Mouse (Mus musculus) midbrain, postnatal 0 days (tissue): ENCODE results near the gene Glyctk. TPM values are rescaled to one million over a fixed set of nuclear protein-coding genes. Genes with fewer than 3 reads are reported as not detected.

Experiments
- ATAC-seq: fragments of 200-750 bp; cut with Nextera tagmentation; 2 replicates; pipeline ENCODE4 v1.8.0; 2017; ENCODE audit warnings: moderate number of reproducible peaks, mild to moderate bottlenecking, moderate TSS enrichment, moderate library complexity; ENCODE audit not compliant: low FRiP score
- DNase-seq: peaks from one replicate; pipeline ENCODE4 v3.0.0-alpha.2; 2015; ENCODE audit warnings: low spot score
- H3K27ac ChIP-seq: fragments of 300-500 bp; sonication (generic); 2 replicates; pipeline ENCODE4 v1.5.1; 2014; ENCODE audit warnings: low read depth, mild to moderate bottlenecking, low read length, mixed read lengths
- H3K27me3 ChIP-seq: fragments of 300-500 bp; sonication (generic); 2 replicates; pipeline ENCODE4 v1.6.1; 2014; ENCODE audit warnings: low read length, control low read depth, mixed read lengths; ENCODE audit not compliant: insufficient read depth
- H3K36me3 ChIP-seq: fragments of 300-500 bp; sonication (generic); 2 replicates; pipeline ENCODE4 v1.6.1; 2014; ENCODE audit warnings: low read length, control low read depth, mixed read lengths; ENCODE audit not compliant: insufficient read depth
- H3K4me1 ChIP-seq: fragments of 300-500 bp; sonication (generic); 2 replicates; pipeline ENCODE4 v1.6.1; 2014; ENCODE audit warnings: mild to moderate bottlenecking, control low read depth, antibody characterized with exemption, low read length, mixed read lengths; ENCODE audit not compliant: insufficient read depth
- H3K4me2 ChIP-seq: fragments of 300-500 bp; sonication (generic); 2 replicates; pipeline ENCODE4 v1.6.1; 2014; ENCODE audit warnings: low read depth, mild to moderate bottlenecking, low read length, mixed read lengths; ENCODE audit not compliant: poor library complexity, severe bottlenecking
- H3K4me3 ChIP-seq: fragments of 300-500 bp; sonication (generic); 2 replicates; pipeline ENCODE4 v1.5.1; 2014; ENCODE audit warnings: low read depth, mild to moderate bottlenecking, low read length, moderate library complexity
- H3K9ac ChIP-seq: fragments of 300-500 bp; sonication (generic); replicated peaks from 2 replicates; pipeline ENCODE4 v1.6.1; 2014; ENCODE audit warnings: mild to moderate bottlenecking, low read length, moderate library complexity, mixed read lengths; ENCODE audit not compliant: poor library complexity, severe bottlenecking
- H3K9me3 ChIP-seq: fragments of 300-500 bp; sonication (generic); 2 replicates; pipeline ENCODE4 v1.6.1; 2016; ENCODE audit warnings: low read length, control low read depth
- CTCF ChIP-seq: IDR thresholded peaks from 2 replicates; pipeline ENCODE4 v1.5.1; 2016; ENCODE audit warnings: antibody characterized with exemption, mild to moderate bottlenecking
- WGBS: fragments of 180-500 bp; shearing (Covaris S2); extraction: QIAGEN DNeasy Blood & Tissue Kit; methylation state at CpG from one replicate; pipeline ENCODE4 v1.1.7; 2014; 5-methylcytosine and 5-hydroxymethylcytosine counted together
- polyA plus RNA-seq: library from polyadenylated mRNA; unstranded; fragments of >200 nt; fragmentation: Nextera tagmentation; extraction: Ambion mirVana; gene quantifications from 2 replicates; pipeline ENCODE4 v1.2.1, GENCODE M21; 2015
- total RNA-seq: library from RNA; depleted of rRNA; stranded (reverse); fragments of >200 nt; gene quantifications from 2 replicates; pipeline ENCODE4 v1.2.3, GENCODE M21; 2014

The Glyctk gene
- total and polyA plus RNA-seq, 2 experiments from 2014 or later = 0.66 to 0.75 TPM

DNA sequence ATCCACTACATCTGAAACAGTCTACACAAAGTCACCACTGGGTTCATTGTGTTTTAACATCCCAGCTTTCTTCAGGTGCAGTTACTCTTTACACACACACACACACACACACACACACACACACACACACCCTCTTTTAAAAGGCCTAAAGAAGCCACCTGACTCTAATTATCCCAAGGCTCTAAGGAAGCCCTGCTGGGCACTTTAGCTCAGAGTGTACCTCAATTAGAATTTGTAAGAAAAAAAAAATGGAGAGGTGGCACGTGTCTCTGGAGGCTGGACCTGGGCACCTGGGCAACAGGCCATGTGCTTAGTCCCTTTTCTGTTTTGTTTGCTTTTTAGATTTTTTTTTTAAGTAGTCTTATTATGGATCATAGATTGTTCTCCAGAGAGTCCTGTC, 9.8 kb upstream of the Glyctk start:
- no peak for ATAC-seq
- TF ChIP-seq CTCF = no peak
- H3K9me3 ChIP-seq = no peaks in the 10 kb centered on the region

DNA sequence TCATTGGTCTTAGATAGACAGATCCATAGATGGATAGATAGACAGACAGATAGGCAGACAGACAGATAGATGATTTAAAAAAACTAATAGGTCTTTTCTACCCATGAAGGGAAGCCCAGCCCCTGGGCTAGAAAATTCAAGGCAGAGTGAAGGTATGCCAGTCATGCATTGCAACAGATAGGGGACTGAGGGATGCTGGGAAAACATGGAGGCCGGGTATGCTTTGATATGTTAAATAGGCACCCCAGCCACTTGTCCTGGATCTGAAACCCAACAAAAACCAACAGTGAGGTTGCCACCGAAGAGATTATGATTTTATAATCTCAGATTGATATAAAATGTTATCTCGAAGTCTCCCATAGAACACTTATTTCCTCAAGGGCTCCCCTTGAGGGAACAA, 9.3 kb upstream of the Glyctk start:
- Histone ChIP-seq H3K4me1 (0 out of 2 replicates have a peak, but pooled peaks cover 4% of the 10 kb centered on the region), H3K4me3 (no peak overlapping the region), H3K27me3 (no peaks in the 10 kb centered on the region), H3K27ac (no peak overlapping the region), H3K9me3 (no peaks in the 10 kb centered on the region), H3K4me2 (no peak overlapping the region), H3K36me3 (no peaks in the 10 kb centered on the region), H3K9ac (no peak overlapping the region)
- no peak for TF ChIP-seq CTCF
- DNase-seq (no peak), ATAC-seq (no peak)
- WGBS = 76% methylated on average over 3 of the region's 3 CpGs

More for the DNA sequence above, 9.8 kb upstream of the Glyctk start:
- Histone ChIP-seq H3K4me1 (0 out of 2 replicates have a peak, but pooled peaks cover 4% of the 10 kb centered on the region), H3K4me2 (no peak overlapping the region), H3K36me3 (no peaks in the 10 kb centered on the region), H3K9ac (no peak overlapping the region), H3K27me3 (no peaks in the 10 kb centered on the region), H3K4me3 (no peak overlapping the region), H3K27ac (no peak overlapping the region)
- WGBS = 40% methylated on average over 1 of the region's 1 CpGs
- no peak for DNase-seq

DNA sequence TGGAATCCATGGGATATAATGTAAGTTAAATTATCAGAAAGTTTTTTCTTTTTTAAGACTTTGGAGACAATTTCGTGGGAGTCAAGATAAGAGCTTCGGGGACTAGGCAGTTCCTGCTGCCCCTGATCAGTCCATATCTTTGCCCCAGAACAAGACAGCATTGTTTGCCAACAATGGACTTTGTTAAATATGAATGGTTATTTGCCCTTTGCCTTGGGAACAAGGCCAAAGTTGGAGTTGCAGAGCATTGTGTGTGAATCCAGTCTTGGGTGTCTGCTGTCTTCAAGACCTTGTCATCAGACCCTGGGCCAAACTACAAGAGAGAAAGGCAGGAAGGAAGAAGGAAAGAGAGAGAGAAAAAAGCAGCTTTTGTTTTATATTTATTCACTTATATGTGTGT, 8.8 kb upstream of the Glyctk start:
- no peak for TF ChIP-seq CTCF
- no peak overlapping the region for H3K9ac ChIP-seq
- H3K4me3 ChIP-seq = no peak overlapping the region
- no peak overlapping the region for H3K27ac ChIP-seq
- ATAC-seq (no peak), DNase-seq (no peak)
- WGBS = 79% methylated on average over 2 of the region's 2 CpGs
- H3K4me2 ChIP-seq = no peak overlapping the region
- 0 out of 2 replicates have a peak, but pooled peaks cover 4% of the 10 kb centered on the region for H3K4me1 ChIP-seq
- no peaks in the 10 kb centered on the region for H3K27me3 ChIP-seq
- no peaks in the 10 kb centered on the region for H3K9me3 ChIP-seq
- H3K36me3 ChIP-seq = no peaks in the 10 kb centered on the region

DNA sequence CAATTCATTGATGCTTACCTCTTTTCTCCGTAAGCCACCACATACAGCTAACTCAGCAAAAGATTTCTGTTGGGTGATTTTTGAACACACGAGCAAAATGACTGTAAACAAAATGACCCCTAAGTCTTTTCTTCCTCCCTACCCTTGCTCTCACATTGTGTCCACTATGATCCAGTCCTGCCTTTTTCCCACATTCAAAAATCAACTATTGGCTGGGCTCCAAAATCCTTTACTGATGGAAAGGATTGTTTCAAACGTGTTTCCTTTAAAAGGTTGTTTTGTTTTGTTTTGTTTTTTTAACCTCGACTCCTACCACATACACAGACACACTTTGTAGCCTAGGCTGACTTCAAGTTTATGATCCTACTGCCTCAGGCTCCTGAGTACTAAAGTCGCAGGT, 2.5 kb upstream of the Glyctk start:
- H3K4me2 ChIP-seq = peak overlapping the region; percentile 50
- no peak for ATAC-seq
- DNase-seq = no peak
- no peaks in the 10 kb centered on the region for H3K9me3 ChIP-seq
- WGBS = 45% methylated on average over 5 of the region's 5 CpGs
- no peaks in the 10 kb centered on the region; the same call in 1 of the 2 replicates for H3K4me1 ChIP-seq
- no peaks in the 10 kb centered on the region for H3K36me3 ChIP-seq
- H3K9ac ChIP-seq = peak overlapping the region; percentile 66; the same call in 1 of the 2 replicates
- H3K27ac ChIP-seq = peak overlapping the region; percentile 95
- H3K4me3 ChIP-seq = peak overlapping the region; percentile 45
- no peak for TF ChIP-seq CTCF
- no peaks in the 10 kb centered on the region for H3K27me3 ChIP-seq

DNA sequence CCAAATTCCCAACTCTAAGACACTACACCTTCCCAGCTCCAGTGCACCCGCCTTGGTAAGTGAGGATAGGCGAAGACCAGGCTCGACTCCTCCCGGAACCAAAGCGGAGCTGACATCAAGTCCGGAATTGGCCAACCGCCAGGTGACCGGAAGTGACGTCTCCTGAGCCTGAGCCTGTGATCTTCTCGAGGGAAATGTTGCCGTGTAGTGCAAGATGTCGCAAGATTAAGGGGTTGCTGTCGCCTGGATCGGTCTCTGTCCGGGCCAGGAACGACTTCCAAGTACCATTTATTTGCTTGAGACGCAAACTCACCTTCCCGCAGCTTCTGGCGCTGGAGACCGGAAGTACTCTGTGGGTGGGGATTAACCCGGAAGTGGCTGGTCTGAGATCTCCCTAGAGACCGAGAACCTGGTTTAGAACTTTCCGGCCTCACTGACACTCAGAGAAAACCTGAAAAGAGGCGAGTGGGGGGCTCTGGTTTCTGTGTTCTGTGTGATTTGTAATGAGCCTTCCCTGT, 1.9 kb upstream of the Glyctk start:
- Histone ChIP-seq H3K9me3 (no peaks in the 10 kb centered on the region), H3K36me3 (no peaks in the 10 kb centered on the region), H3K4me3 (peak overlapping the region; percentile 45), H3K27ac (peak overlapping the region; percentile 95), H3K4me2 (peak overlapping the region; percentile 50), H3K9ac (peak overlapping the region; percentile 66), H3K4me1 (no peaks in the 10 kb centered on the region; the same call in 1 of the 2 replicates), H3K27me3 (no peaks in the 10 kb centered on the region)
- ATAC-seq (peak; percentile 75), DNase-seq (peak; percentile 97)
- 2% methylated on average over 24 of the region's 24 CpGs for WGBS
- TF ChIP-seq CTCF = no peak

DNA sequence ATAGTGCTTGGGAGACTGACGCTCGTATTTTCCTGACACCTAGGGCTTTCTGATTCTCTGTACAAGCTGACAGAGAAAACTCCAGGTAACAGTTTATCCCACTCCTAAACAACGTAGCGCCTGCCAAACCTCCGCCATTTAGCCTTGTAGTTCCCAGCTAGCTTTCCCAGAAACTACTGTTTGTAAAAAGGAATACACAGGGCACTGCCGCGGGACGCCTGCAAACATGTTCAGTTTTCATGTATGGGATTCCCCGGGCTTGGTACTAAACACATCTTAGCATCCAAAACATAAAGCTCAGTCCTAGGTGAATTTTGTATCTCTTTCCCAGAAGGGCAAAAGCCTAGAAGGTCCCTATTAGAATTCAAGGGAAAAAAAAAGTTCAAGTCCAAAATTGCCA, 1.3 kb upstream of the Glyctk start:
- Histone ChIP-seq H3K9ac (no peak overlapping the region), H3K4me1 (no peaks in the 10 kb centered on the region; the same call in 1 of the 2 replicates), H3K36me3 (no peaks in the 10 kb centered on the region), H3K4me3 (peak overlapping the region; percentile 45; the same call in 1 of the 2 replicates), H3K27me3 (no peaks in the 10 kb centered on the region), H3K4me2 (peak overlapping the region; percentile 50), H3K9me3 (no peaks in the 10 kb centered on the region), H3K27ac (no peak overlapping the region)
- WGBS = 77% methylated on average over 9 of the region's 9 CpGs
- no peak for ATAC-seq
- TF ChIP-seq CTCF = no peak
- DNase-seq = no peak
